Mouse (Mus musculus) layer of hippocampus, adult 8-10 months (tissue): ENCODE measurements around the gene Csf2rb2. TPM values are rescaled to one million over a fixed set of nuclear protein-coding genes. Genes with fewer than 3 reads are reported as not detected.
"Not testable (repeated sequence)": the region's sequence is repeated elsewhere in the genome, so short reads cannot be mapped to it uniquely, and the experiment has no call there.

Experiments
- DNase-seq, 2 experiments: peaks; one replicate each; pipeline ENCODE4 v3.0.0; 2022; ENCODE audit warnings: low spot score in 2 of 2
- microRNA-seq, 2 experiments: library from miRNA; unstranded; fragments of <30 nt; microRNA quantifications; one replicate each; pipeline ENCODE4 v1.2.0; 2022
- total RNA-seq, 4 experiments: library from RNA; stranded (reverse); gene quantifications; 2 replicates each; pipeline ENCODE4 v1.2.4; 2022

Gene Csf2rb2
- total RNA-seq, 4 experiments from 2014 or later = 1.4 to 4.5 (median 2.9) TPM

DNA sequence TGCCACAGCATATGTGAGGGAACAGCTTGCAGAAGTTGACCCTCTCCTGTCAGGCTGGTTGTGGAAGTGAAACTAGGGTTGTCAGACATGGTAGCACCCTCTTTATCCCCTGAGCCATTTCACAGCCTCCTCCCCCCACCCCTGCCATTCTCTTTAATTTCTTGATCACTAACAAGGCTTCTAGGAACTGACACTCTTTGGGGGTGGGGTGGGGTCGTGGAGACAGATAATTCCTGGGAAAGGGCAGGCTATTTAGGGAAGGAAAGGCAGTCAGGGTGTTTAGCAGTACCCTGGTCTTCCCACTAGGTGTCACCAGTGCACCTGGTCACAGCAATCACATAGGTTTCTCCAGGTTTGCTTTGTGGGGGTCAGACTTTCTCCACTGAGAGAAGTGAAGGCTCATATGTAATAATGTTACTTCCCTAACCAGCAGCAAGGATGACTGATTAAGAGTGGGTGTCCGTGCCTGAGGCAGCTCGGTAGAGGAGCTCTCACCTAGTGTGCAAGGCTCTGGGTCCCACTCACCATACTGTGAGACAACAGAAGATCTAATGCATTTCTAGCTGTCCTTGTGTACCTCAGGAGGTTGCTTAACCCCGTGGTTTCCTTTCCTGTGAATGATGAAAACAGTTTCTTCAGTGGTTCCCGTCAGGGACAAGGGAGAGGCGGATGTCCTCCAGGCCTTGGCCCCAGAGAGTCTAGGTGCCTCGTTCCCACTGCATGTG is 48.0 kb downstream of the Csf2rb2 start:
- DNase-seq = peak in 1 of 2 experiments; percentile 67

DNA sequence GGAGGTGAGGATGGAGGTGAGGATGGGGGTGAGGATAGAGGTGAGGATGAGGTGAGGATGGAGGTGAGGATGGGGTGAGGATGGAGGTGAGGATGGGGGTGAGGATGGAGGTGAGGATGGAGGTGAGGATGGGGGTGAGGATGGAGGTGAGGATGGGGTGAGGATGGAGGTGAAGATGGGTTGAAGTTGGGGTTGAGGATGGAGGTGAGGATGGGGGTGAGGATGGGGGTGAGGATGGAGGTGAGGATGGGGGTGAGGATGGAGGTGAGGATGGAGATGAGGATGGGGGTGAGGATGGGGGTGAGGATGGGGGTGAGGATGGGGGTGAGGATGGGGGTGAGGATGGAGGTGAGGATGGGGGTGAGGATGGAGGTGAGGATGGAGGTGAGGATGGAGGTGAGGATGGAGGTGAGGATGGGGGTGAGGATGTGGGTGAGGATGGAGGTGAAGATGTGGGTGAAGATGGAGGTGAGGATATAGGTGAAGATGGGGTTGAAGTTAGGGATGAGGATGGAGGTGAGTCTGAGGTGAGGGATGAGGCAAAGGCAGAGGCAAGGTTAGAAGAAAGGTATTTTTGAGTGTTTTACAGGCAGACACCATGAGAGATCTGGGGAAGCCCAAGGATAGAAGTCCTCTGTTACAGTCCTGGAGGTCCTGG is 48.8 kb downstream of the Csf2rb2 start:
- DNase-seq = not testable (repeated sequence)

DNA sequence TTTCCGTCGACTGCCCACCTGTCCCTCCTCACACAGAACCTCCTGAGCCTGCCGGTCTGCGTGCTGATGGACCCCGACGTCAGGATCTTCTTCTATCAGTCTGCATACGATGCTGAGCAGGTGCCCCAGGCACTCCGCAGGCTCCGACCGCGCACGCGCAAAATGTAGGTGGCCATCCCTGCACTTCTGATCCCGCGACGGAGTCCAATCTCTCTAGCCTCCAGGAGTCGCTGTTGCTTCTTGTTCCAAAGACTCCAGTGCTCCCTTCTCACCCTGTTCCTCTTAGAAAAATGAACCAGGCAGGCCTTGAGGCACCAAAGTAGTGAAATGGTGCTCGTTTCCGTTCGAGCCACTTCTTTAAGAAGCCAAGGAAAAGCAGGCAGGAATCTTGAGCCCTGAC is 50.8 kb downstream of the Csf2rb2 start:
- peak in 1 of 2 experiments; percentile 25 for DNase-seq

DNA sequence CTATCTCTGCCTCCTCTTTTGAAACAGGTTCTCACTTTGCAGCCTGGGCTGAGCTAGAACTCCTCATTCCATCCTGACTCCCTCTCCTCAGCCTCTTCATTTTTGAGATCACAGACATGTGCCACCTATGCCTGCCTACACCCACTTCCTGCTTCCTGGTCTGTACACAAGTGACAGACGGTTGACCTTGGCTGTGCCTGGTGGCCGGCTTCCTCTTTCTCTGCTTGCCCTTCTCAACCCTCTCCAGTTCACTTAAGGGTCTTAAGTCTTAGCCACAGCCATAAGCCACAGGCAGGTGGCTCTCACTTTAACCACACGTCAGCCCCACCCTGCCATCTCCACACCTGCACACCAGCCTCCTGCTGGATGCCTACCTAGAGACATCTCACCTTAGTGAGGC is 57.1 kb downstream of the Csf2rb2 start:
- no peak for DNase-seq

DNA sequence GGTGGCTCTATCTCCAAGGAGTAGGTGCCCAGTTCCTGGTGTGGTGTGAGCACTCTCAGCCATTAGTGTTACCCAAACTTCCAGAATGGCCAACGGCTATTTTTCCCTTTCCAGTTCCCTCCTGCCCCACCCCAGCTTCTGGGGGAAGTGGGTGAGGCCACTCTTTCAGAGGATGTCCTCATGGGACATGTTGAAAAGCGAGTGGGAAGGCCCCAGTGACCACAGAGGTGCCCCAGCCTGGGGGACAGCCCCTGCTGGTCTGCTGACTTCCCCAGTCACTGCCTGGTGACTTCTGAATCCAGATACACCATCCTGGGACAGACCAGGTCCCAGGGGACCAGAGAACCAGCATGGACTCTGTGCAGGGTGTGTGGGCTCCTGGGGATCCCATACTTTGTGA is 57.9 kb downstream of the Csf2rb2 start:
- DNase-seq = no peak

DNA sequence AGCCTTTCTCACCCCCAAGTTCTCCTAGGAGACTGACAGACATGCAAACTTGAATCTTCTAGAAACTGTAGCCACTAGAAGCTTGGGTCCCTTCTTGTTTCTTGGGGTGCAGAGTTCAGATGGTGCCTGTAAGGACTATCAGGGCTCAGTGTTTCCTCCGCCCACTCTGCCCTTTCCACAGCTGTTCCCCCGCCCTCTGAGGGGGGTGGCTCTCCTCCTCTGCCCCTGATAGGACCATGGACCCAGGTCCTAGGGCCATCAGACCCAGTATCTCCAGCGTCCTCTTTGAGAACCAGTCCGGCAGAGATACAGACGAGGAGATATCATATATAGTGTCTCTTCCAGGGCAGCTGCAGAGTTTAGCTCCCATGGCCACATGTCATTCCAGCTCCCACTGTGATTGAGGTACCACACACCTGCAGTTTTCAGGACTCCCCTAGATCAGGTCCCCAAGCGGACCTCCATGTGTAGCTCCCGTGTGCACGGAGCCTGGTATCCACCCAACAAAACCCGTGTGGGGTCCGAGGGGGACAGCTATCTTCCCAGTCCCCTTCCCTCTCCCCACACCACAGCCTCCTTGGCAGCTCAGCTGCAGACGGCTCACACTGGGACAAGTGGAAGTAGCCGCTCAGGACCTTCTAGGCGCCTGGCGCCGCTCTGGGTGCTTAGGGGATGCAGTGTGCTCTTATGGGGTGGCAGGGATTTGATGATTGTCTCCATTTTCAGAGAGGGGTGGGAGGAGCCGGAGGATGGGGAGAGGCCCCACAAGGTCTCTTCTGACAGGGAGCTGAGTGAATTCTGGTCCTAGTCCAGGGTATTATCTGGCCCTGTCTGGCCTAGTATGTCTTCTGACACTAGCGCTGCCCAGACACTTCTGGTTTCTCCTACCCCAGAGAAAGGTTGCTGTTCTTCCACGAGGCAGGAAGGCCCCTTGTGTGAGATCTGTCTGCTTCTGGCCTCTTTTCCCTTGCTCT is 59.1 kb downstream of the Csf2rb2 start:
- DNase-seq = no peak

DNA sequence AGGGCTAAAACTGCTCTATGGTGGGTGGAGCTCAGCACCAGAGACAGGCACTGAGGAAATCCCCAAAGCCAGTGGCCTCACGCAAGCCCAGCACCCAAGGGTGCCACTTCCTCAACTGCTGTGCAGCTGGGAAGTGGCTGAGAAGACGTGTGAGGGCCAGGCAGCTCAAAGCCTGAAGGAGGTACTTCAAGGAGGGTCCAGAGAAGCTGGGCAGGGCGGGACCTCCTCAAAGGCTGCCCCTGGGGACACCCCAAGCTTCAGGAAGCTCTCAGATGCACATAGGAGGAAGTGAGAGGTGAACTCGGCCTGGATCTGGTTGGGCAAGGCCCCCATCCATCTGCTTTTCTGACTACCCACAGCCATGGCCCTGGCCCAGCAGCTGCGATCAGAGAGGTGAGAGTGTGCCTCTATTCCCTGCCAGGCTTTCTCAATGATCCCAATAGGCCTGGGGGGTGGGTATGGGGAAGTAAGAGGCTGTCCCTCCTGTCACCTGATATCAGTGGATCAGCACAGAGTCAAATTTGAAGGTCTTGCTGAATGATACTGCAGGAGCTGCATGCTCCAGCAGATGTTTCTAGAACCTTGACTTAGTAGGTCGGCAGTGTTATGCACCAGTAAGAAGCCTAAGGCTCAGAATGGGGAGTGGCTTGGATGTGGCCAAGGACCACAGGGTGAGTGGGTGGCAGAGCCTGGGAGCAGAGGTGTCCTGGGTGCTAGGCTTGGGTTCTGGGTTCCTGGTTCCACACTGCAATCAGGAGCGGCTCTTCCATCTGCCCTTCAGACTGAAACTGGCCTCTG is 60.6 kb downstream of the Csf2rb2 start, which contains the start of gene Ncf4:
Gene Ncf4, plus strand, starts transcription at position 107 of the 798 bp plus-strand sequence.
- DNase-seq = no peak

DNA sequence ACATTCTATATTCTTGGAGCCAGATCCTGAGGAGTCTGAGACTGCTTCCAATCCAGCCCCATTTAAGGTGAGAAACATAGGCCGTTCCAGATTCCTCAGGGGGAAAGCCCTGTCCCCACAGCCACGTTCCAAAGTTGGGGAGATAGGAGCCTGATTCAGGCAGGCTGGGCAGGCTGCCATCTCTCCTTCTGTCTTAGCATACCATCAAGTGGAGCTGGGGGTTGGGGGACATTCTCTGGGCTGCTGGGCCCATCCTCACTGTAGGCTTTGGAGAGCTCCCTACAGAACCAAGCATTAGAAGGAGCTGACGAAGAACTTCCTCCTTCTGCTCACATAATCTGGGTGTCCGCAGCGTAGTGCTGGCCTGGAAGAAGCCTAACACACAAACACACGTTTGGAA is 61.7 kb downstream of the Csf2rb2 start:
- no peak for DNase-seq

DNA sequence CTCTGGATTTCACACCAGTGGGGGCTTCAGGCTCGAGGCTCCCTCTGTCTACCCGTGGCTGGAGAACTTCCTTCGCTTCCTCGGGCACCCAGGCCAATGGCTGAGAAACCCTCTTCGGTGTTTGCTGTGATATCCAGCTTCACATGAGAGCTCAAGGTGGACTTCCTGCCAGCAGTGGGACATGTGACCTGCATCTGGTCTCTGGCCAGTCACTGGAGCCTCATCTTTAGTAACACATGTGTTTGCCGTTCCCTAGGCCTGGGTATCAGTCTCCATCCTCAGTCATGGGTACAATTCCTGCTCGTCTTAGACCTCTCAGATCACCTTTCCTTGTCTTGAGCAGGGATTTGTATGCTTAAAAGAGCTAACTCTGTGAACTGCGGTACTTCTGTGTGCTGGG is 62.5 kb downstream of the Csf2rb2 start:
- no peak for DNase-seq

DNA sequence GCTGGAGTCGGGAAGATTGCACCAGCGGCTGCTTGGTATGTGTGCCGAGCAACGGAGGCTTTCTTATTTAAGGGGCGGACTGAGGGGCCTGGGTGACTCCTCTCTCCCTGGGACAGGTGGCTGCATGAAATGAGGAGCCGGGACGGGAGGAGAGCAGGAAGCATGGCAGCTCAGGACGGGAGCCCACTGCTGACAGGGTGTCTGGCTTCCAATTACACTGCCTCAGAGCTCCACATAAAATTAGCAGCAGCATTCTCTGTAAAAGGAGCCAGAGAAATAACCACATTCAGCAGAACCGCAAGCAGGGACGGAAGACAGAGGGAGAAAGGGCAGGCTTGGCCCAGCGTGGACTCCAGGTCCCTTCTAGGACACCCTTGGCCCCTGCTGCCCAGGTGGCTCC is 64.2 kb downstream of the Csf2rb2 start:
- no peak for DNase-seq

DNA sequence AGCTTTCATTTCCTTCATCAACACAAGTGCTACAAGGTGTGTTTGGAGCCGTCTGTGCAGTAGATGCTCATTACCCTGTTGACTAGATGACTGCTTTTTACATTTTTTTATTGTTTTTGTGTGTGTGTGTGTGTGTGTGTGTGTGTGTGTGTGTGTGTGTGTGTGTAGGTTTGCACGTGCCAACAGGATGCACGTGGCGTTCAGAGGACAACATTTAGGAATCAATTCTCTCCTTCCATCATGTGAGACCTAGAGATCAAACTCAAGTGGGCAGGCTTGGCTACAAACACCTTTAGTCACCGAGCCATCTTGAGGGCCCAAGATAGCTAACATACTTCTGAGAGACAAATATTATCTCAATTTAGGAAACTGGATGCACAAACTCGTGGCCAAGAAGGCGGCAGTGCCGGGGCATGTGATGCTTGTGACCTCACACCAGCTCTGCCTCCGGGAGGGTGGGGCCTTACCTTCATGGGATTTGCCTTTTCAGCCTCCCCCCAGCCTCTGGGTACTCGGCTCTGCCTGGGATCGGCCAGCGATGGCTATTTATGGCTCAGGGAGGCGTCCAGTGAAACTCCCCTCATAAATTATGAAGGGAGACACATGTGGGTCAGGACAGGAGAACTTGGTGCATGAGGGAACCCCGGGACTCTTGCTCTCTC is 65.4 kb downstream of the Csf2rb2 start:
- no peak for DNase-seq

DNA sequence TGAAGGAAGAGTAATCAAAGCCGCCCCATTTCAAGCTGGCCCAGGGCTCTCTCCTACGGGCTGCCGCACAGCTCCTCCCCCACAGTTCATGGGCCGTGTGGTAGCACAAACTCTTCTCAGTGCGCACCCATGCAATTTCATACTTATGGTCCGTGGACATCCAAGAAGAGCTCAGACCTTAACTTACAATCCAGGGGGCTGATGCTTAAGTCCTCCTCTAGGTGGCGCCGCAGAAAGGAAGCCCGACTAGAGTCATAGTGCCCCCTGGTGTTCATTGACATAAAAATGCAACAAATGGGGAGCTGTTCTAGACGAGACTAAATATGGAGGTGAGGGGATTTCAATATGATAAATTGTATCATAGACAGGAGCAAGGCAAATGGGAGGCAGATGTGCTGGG is 66.1 kb downstream of the Csf2rb2 start:
- DNase-seq = peak in 1 of 2 experiments; percentile 18

DNA sequence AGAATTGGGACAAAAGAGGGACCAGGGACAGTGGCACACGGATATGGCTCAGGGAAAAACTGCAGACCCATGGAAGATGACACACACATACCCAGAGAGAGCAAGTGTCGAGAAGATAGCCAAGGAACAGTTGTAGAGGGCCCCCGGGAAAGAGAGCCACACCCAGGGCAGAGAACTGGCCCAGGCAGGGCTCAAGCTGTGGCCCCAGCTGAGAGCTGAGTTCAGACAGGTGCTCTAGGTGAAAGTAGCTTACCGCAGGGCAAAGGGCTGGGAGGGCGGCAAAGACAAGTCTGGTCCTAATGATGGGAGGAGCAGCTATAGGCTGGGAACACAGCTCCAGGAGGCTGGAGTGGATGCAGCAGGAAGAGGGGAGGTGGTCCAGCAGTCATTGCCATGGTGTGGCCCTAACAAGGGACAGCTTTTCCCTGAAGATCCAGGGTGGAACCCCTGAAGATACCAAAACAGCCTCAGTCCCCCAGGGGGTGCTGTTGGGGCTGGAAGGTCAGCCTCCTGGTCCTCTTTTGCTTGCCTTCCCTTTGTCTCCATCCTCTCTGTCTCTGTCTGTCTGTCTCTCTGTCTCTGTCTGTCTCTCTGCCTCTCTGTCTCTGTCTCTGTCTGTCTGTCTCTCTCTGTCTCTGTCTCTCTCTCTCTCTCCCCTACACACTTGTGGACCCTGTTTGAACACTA is 70.6 kb downstream of the Csf2rb2 start:
- DNase-seq = no peak

Small RNA genes lying within 50 kb of the gene (microRNA-seq; reads per million reads assigned to microRNA genes)
- gene Mir7676-1 (0 reads per million in 2 experiments), gene Mir7676-2 (0 reads per million in 2 experiments)

Other genes with a start within 250 kb of the Csf2rb2 start
- 10 to 100 TPM; 30.6 to 36.9 (median 33.2) TPM for gene Cacng2, start 185.7 kb downstream of the Csf2rb2 start, total RNA-seq
- 10 to 100 TPM; 20.4 to 29.8 (median 25.7) TPM for gene Ift27, start 131.6 kb downstream of the Csf2rb2 start, total RNA-seq
- 10 to 100 TPM; 58.2 to 61.8 (median 60.5) TPM for gene Pvalb, start 99.3 kb downstream of the Csf2rb2 start, total RNA-seq
- 1 to 10 TPM; 1.2 to 5.0 (median 1.7) TPM for gene Ncf4, start 60.9 kb downstream of the Csf2rb2 start, total RNA-seq
- gene Csf2rb, start 20.0 kb upstream of the Csf2rb2 start, total RNA-seq = 1 to 10 TPM; 1.8 to 9.4 (median 4.4) TPM
- gene Tex33, start 90.2 kb upstream of the Csf2rb2 start, total RNA-seq = not detected
- 10 to 100 TPM; 36.9 to 47.4 (median 42.3) TPM for gene Tst, start 100.2 kb upstream of the Csf2rb2 start, total RNA-seq
- 10 to 100 TPM; 23.1 to 38.1 (median 30.3) TPM for gene Mpst, start 100.7 kb upstream of the Csf2rb2 start, total RNA-seq
- 100 to 1,000 TPM; 245 to 269 (median 260) TPM for gene Kctd17, start 122.8 kb upstream of the Csf2rb2 start, total RNA-seq
- gene Tmprss6, start 162.9 kb upstream of the Csf2rb2 start, total RNA-seq = 1 to 10 TPM; 1.7 to 3.1 (median 2.9) TPM
- under 1 TPM; 0.12 to 0.50 (median 0.30) TPM for gene Il2rb, start 189.6 kb upstream of the Csf2rb2 start, total RNA-seq
- 1 to 10 TPM; 2.1 to 3.4 (median 3.0) TPM for gene C1qtnf6, start 225.7 kb upstream of the Csf2rb2 start, total RNA-seq
- gene Sstr3, start 239.0 kb upstream of the Csf2rb2 start, total RNA-seq = 10 to 100 TPM; 25.8 to 31.9 (median 27.1) TPM